Mouse (Mus musculus) MEL (cell line): ENCODE results near the gene Gm10277. TPM values are rescaled to one million over a fixed set of nuclear protein-coding genes. Genes with fewer than 3 reads are reported as not detected.

ENCODE experiments used
- DNase-seq: peaks from one replicate; pipeline ENCODE4 v3.0.0; 2011; ENCODE audit warnings: low read depth, low spot score
- H3K27ac ChIP-seq: 2 replicates; pipeline ENCODE4 v1.5.1; 2012; ENCODE audit warnings: low read depth, mild to moderate bottlenecking, control low read depth, low read length, moderate library complexity; ENCODE audit not compliant: control insufficient read depth
- H3K27me3 ChIP-seq, 2 experiments: fragments of 150-350 bp in 1 of 2; sonication (generic) in 1 of 2; 2 replicates each; pipeline ENCODE4 v1.6.1; 2012; ENCODE audit warnings: low read length in 2 of 2, mild to moderate bottlenecking in 2 of 2, improper control_type of control experiment in 1 of 2, moderate library complexity in 1 of 2; ENCODE audit not compliant: insufficient read depth in 2 of 2, control insufficient read depth in 1 of 2
- H3K36me3 ChIP-seq, 2 experiments: 2 replicates each; pipeline ENCODE4 v1.6.1; 2012 to 2014; ENCODE audit warnings: low read length in 2 of 2, improper control_type of control experiment in 1 of 2, inconsistent platforms in 1 of 2, mild to moderate bottlenecking in 1 of 2; ENCODE audit not compliant: insufficient read depth in 2 of 2, control insufficient read depth in 1 of 2
- H3K4me1 ChIP-seq, 2 experiments: fragments of 150-350 bp in 1 of 2; sonication (generic) in 1 of 2; 2 replicates each; pipeline ENCODE4 v1.6.1; 2012; ENCODE audit warnings: low read length in 2 of 2, improper control_type of control experiment in 1 of 2, mild to moderate bottlenecking in 1 of 2; ENCODE audit not compliant: insufficient read depth in 2 of 2, control insufficient read depth in 1 of 2
- H3K4me3 ChIP-seq, 2 experiments: fragments of 150-350 bp in 1 of 2; sonication (generic) in 1 of 2; 2 replicates each; pipeline ENCODE4 v1.5.1; 2012; ENCODE audit warnings: low read depth in 2 of 2, low read length in 2 of 2, mild to moderate bottlenecking in 2 of 2, moderate library complexity in 2 of 2, control low read depth in 1 of 2, improper control_type of control experiment in 1 of 2; ENCODE audit not compliant: control insufficient read depth in 1 of 2, insufficient read depth in 1 of 2
- H3K79me2 ChIP-seq: 2 replicates; pipeline ENCODE4 v1.6.1; 2012; ENCODE audit warnings: mild to moderate bottlenecking, low read length, moderate library complexity; ENCODE audit not compliant: control insufficient read depth, poor library complexity, insufficient read depth
- H3K9ac ChIP-seq: 2 replicates; pipeline ENCODE4 v1.6.1; 2012; ENCODE audit warnings: low read depth, mild to moderate bottlenecking, control low read depth, low read length, moderate library complexity; ENCODE audit not compliant: control insufficient read depth, poor library complexity, severe bottlenecking
- H3K9me3 ChIP-seq: fragments of 150-350 bp; sonication (generic); replicated peaks from 2 replicates; pipeline ENCODE4 v1.6.1; 2012; ENCODE audit warnings: mild to moderate bottlenecking, low read length, improper control_type of control experiment, moderate library complexity; ENCODE audit not compliant: insufficient read depth
- BHLHE40 ChIP-seq: IDR thresholded peaks from 2 replicates; pipeline ENCODE4 v1.6.1; 2012; ENCODE audit warnings: low read depth, mild to moderate bottlenecking, inconsistent platforms, low read length, improper control_type of control experiment, borderline replicate concordance
- CHD1 ChIP-seq: IDR thresholded peaks from 2 replicates; pipeline ENCODE4 v1.6.1; 2012; ENCODE audit warnings: low read depth, mild to moderate bottlenecking, inconsistent platforms, low read length, improper control_type of control experiment
- CTCF ChIP-seq, 3 experiments: IDR thresholded peaks in 2 of 3; conservative IDR thresholded peaks in 1 of 3; 2 replicates each; pipeline ENCODE4 v1.5.1; 2011 to 2012; ENCODE audit warnings: low read length in 3 of 3, low read depth in 2 of 3, mild to moderate bottlenecking in 2 of 3, improper control_type of control experiment in 1 of 3, inconsistent platforms in 1 of 3, mixed read lengths in 1 of 3, moderate library complexity in 1 of 3; ENCODE audit not compliant: control insufficient read depth in 1 of 3, insufficient read depth in 1 of 3, poor library complexity in 1 of 3, severe bottlenecking in 1 of 3
- E2F4 ChIP-seq: IDR thresholded peaks from 2 replicates; pipeline ENCODE4 v1.6.1; 2011; ENCODE audit warnings: low read depth, low read length, improper control_type of control experiment, borderline replicate concordance
- ELF1 ChIP-seq: IDR thresholded peaks from 2 replicates; pipeline ENCODE4 v1.6.1; 2014; ENCODE audit warnings: low read depth, mild to moderate bottlenecking, inconsistent platforms, low read length, improper control_type of control experiment, moderate library complexity
- ETS1 ChIP-seq: IDR thresholded peaks from 2 replicates; pipeline ENCODE4 v1.6.1; 2012; ENCODE audit warnings: low read depth, mild to moderate bottlenecking, inconsistent platforms, low read length, improper control_type of control experiment, moderate library complexity
- GABPA ChIP-seq: IDR thresholded peaks from 2 replicates; pipeline ENCODE4 v1.6.1; 2012; ENCODE audit warnings: low read depth, mild to moderate bottlenecking, inconsistent platforms, low read length, improper control_type of control experiment, moderate library complexity
- GATA1 ChIP-seq: IDR thresholded peaks from 2 replicates; pipeline ENCODE4 v1.6.1; 2011; ENCODE audit warnings: low read depth, low read length, improper control_type of control experiment
- HCFC1 ChIP-seq: IDR thresholded peaks from 2 replicates; pipeline ENCODE4 v1.6.1; 2012; ENCODE audit warnings: low read depth, mild to moderate bottlenecking, inconsistent platforms, low read length, improper control_type of control experiment, moderate library complexity
- MAX ChIP-seq: IDR thresholded peaks from 2 replicates; pipeline ENCODE4 v1.6.1; 2011; ENCODE audit warnings: low read length, improper control_type of control experiment
- MEF2A ChIP-seq: IDR thresholded peaks from 2 replicates; pipeline ENCODE4 v1.6.1; 2014; ENCODE audit warnings: low read depth, mild to moderate bottlenecking, inconsistent platforms, low read length, improper control_type of control experiment; ENCODE audit not compliant: poor library complexity, insufficient replicate concordance, severe bottlenecking; ENCODE audit errors: extremely low read depth
- MXI1 ChIP-seq: IDR thresholded peaks from 2 replicates; pipeline ENCODE4 v1.6.1; 2011; ENCODE audit warnings: mild to moderate bottlenecking, low read depth, low read length, improper control_type of control experiment
- MYB ChIP-seq: IDR thresholded peaks from 2 replicates; pipeline ENCODE4 v1.6.1; 2011; ENCODE audit warnings: mild to moderate bottlenecking, low read depth, low read length, improper control_type of control experiment
- NELFE ChIP-seq: IDR thresholded peaks from 2 replicates; pipeline ENCODE4 v1.6.1; 2011; ENCODE audit warnings: low read depth, low read length, improper control_type of control experiment
- NRF1 ChIP-seq: IDR thresholded peaks from 2 replicates; pipeline ENCODE4 v1.6.1; 2014; ENCODE audit warnings: low read depth, mild to moderate bottlenecking, inconsistent platforms, low read length, improper control_type of control experiment, moderate library complexity; ENCODE audit not compliant: poor library complexity, insufficient read depth, severe bottlenecking
- POLR2A ChIP-seq, 2 experiments: IDR thresholded peaks; 2 replicates each; pipeline ENCODE4 v1.6.1; 2011 to 2012; ENCODE audit warnings: low read length in 2 of 2, mild to moderate bottlenecking in 2 of 2, control low read depth in 1 of 2, improper control_type of control experiment in 1 of 2, low read depth in 1 of 2, moderate library complexity in 1 of 2; ENCODE audit not compliant: control insufficient read depth in 1 of 2, insufficient read depth in 1 of 2, poor library complexity in 1 of 2
- POLR2AphosphoS5 ChIP-seq: IDR thresholded peaks from 2 replicates; pipeline ENCODE4 v1.6.1; 2012; ENCODE audit warnings: low read depth, borderline replicate concordance, mild to moderate bottlenecking, inconsistent platforms, low read length, moderate library complexity, mixed read lengths
- SIN3A ChIP-seq: IDR thresholded peaks from 2 replicates; pipeline ENCODE4 v1.6.1; 2012; ENCODE audit warnings: low read length, improper control_type of control experiment, inconsistent platforms
- SMC3 ChIP-seq: IDR thresholded peaks from 2 replicates; pipeline ENCODE4 v1.6.1; 2011; ENCODE audit warnings: low read depth, low read length, improper control_type of control experiment
- TAL1 ChIP-seq: IDR thresholded peaks from 2 replicates; pipeline ENCODE4 v1.6.1; 2012; ENCODE audit warnings: mild to moderate bottlenecking, inconsistent platforms, low read length, moderate library complexity, mixed read lengths
- TCF12 ChIP-seq: IDR thresholded peaks from 2 replicates; pipeline ENCODE4 v1.6.1; 2014; ENCODE audit warnings: low read depth, mild to moderate bottlenecking, inconsistent platforms, low read length, improper control_type of control experiment, moderate library complexity
- UBTF ChIP-seq: IDR thresholded peaks from 2 replicates; pipeline ENCODE4 v1.6.1; 2012; ENCODE audit warnings: low read depth, mild to moderate bottlenecking, inconsistent platforms, low read length, improper control_type of control experiment, moderate library complexity, borderline replicate concordance; ENCODE audit not compliant: insufficient read depth
- USF2 ChIP-seq, 2 experiments: IDR thresholded peaks; 2 replicates each; pipeline ENCODE4 v1.6.1; 2011 to 2012; ENCODE audit warnings: improper control_type of control experiment in 2 of 2, low read length in 2 of 2, borderline replicate concordance in 1 of 2, inconsistent platforms in 1 of 2, low read depth in 1 of 2, mild to moderate bottlenecking in 1 of 2; ENCODE audit not compliant: insufficient read depth in 1 of 2
- ZC3H11A ChIP-seq: IDR thresholded peaks from 2 replicates; pipeline ENCODE4 v1.6.1; 2012; ENCODE audit warnings: low read depth, mild to moderate bottlenecking, inconsistent platforms, low read length, improper control_type of control experiment
- ZKSCAN1 ChIP-seq: IDR thresholded peaks from 2 replicates; pipeline ENCODE4 v1.6.1; 2012; ENCODE audit warnings: low read depth, mild to moderate bottlenecking, inconsistent platforms, low read length, improper control_type of control experiment, moderate library complexity
- ZMIZ1 ChIP-seq: IDR thresholded peaks from 2 replicates; pipeline ENCODE4 v1.6.1; 2012; ENCODE audit warnings: low read depth, mild to moderate bottlenecking, inconsistent platforms, low read length, improper control_type of control experiment, moderate library complexity
- ZNF384 ChIP-seq: IDR thresholded peaks from 2 replicates; pipeline ENCODE4 v1.6.1; 2012; ENCODE audit warnings: low read depth, mild to moderate bottlenecking, inconsistent platforms, low read length, improper control_type of control experiment
- polyA plus RNA-seq, 2 experiments: library from polyadenylated mRNA; stranded (reverse) in 1 of 2; unstranded in 1 of 2; fragments of >175 nt in 1 of 2; fragments of >200 nt in 1 of 2; gene quantifications; 2 replicates each; pipeline versions ENCODE4 v1.2.1 to v1.2.4; 2012; ENCODE audit warnings: low replicate concordance in 2 of 2, low read depth in 1 of 2; ENCODE audit not compliant: insufficient read length in 2 of 2, insufficient read depth in 1 of 2, missing spikeins in 1 of 2
- total RNA-seq: library from RNA; depleted of rRNA; stranded (reverse); fragments of 300-350 nt; gene quantifications from 2 replicates; pipeline ENCODE4 v1.2.3, GENCODE M21; 2012

Gm10277 gene
- total and polyA plus RNA-seq, 3 experiments = 0.19 to 0.35 TPM; not detected in 1

- DNase-seq = no peak
- no peak overlapping the region for H3K9ac ChIP-seq
Observed at GRCm38 (mm10) chr11:77832541-77832940, 45.0 kb upstream of the Gm10277 start.

DNA sequence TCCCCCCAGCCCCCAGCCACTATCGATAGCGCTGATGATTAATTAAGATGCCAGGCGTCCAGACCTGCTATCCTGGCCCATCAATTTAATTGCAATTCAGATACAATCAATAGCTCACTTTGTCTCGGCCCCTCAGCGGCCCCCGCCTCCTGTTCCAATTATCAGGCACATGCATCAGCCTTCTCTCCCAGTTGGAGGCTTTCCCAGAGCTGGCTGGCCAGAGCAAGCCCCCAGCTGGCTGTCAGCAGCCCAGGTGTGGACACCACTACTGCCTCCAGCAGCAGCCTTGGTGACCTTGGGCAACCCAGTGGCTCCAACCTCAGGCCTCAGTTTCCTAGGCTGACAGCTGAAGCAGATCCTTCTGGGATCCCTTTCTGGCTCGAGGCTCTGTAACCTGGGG, 43.3 kb upstream of the Gm10277 start:
- no peaks in the 10 kb centered on the region for H3K36me3 ChIP-seq
- no peak for DNase-seq
- H3K4me1 ChIP-seq = no peaks in the 10 kb centered on the region
- no peak overlapping the region for H3K9ac ChIP-seq
- H3K9me3 ChIP-seq = no peaks in the 10 kb centered on the region
- H3K27me3 ChIP-seq = no peaks in the 10 kb centered on the region
- no peak for TF ChIP-seq TCF12
- no peak for TF ChIP-seq NELFE
- TF ChIP-seq UBTF = no peak
- TF ChIP-seq ZKSCAN1 = no peak
- TF ChIP-seq HCFC1 = no peak
- no peak for TF ChIP-seq CTCF (IDR thresholded peaks at IDR 0.05 in 2 of 3, conservative IDR thresholded peaks at IDR 0.05 in 1 of 3; ENCODE audit: control insufficient read depth in 1 of 3, insufficient read depth in 1 of 3, low read depth in 2 of 3, low read length in 3 of 3, poor library complexity in 1 of 3, severe bottlenecking in 1 of 3)
- no peak for TF ChIP-seq MYB
- no peak for TF ChIP-seq CHD1
- no peak for TF ChIP-seq MXI1
- no peak for TF ChIP-seq NRF1
- TF ChIP-seq TAL1 = no peak
- TF ChIP-seq MEF2A = no peak
- no peak for TF ChIP-seq SMC3
- TF ChIP-seq BHLHE40 = no peak
- TF ChIP-seq, all 39 proteins: peak for 0
- Histone ChIP-seq H3K27ac (no peak overlapping the region), H3K4me3 (no peak overlapping the region), H3K79me2 (no peaks in the 10 kb centered on the region)

More at GRCm38 (mm10) chr11:77832541-77832940, 45.0 kb upstream of the Gm10277 start:
- H3K27me3 ChIP-seq = no peaks in the 10 kb centered on the region
- no peak overlapping the region for H3K27ac ChIP-seq
- no peak overlapping the region for H3K4me3 ChIP-seq
- TF ChIP-seq USF2 (IDR thresholded peaks at IDR 0.05; ENCODE audit: borderline replicate concordance in 1 of 2, insufficient read depth in 1 of 2, low read depth in 1 of 2, low read length in 2 of 2) = no peak
- TF ChIP-seq ZNF384 = no peak
- TF ChIP-seq BHLHE40 = no peak
- TF ChIP-seq GATA1 = no peak
- TF ChIP-seq ELF1 = no peak
- TF ChIP-seq ETS1 = no peak
- TF ChIP-seq E2F4 = no peak
- no peak for TF ChIP-seq POLR2A (IDR thresholded peaks at IDR 0.05; ENCODE audit: control insufficient read depth in 1 of 2, insufficient read depth in 1 of 2, low read depth in 1 of 2, low read length in 2 of 2, poor library complexity in 1 of 2)
- no peak for TF ChIP-seq ZMIZ1
- no peak for TF ChIP-seq SIN3A
- no peak for TF ChIP-seq GABPA
- TF ChIP-seq ZC3H11A = no peak
- no peak for TF ChIP-seq MAX
- TF ChIP-seq POLR2AphosphoS5 = no peak
- TF ChIP-seq HCFC1 = no peak
- H3K9me3 ChIP-seq = no peaks in the 10 kb centered on the region
- no peaks in the 10 kb centered on the region for H3K79me2 ChIP-seq
- no peaks in the 10 kb centered on the region for H3K4me1 ChIP-seq
- no peaks in the 10 kb centered on the region for H3K36me3 ChIP-seq
